Comparison of ENCODE assay signal across 8 mouse cellular contexts in genomic region chr6:86847816-86848215, GRCm38 (mm10). TPM values are rescaled to one million over a fixed set of nuclear protein-coding genes. Genes with fewer than 3 reads are reported as not detected.
DNase-seq lines count a peak whose midpoint lies in the region; ATAC-seq and TF ChIP-seq lines count a peak whose summit lies in the region.

No protein-coding gene starts in this region.

- H3K27me3 ChIP-seq in heart, embryonic 10.5 days (ENCODE audit: insufficient read depth, poor library complexity, severe bottlenecking) = no peaks in the 10 kb centered on the region
- H3K27me3 ChIP-seq in C2C12 (ENCODE audit: control insufficient read depth, insufficient read depth, insufficient read length) = no peaks in the 10 kb centered on the region
- no peaks in the 10 kb centered on the region for H3K27me3 ChIP-seq in forebrain, embryonic 15.5 days
- H3K27me3 ChIP-seq in liver, embryonic 12.5 days (replicated peaks) = no peaks in the 10 kb centered on the region

- peak overlapping the region; percentile 81 for H3K4me2 ChIP-seq in forebrain, embryonic 15.5 days (replicated peaks)
- H3K4me2 ChIP-seq in liver, embryonic 12.5 days = peak overlapping the region; percentile 89

- H3ac ChIP-seq in C2C12 (ENCODE audit: control insufficient read depth, insufficient read length, low read depth) = no peak overlapping the region

- peaks cover 34% of the 10 kb centered on the region for H3K79me2 ChIP-seq in C2C12 (ENCODE audit: control insufficient read depth, insufficient read depth)

- H3K36me3 ChIP-seq in heart, embryonic 10.5 days = no peaks in the 10 kb centered on the region
- no peaks in the 10 kb centered on the region for H3K36me3 ChIP-seq in C2C12 (ENCODE audit: control insufficient read depth, insufficient read depth)
- H3K36me3 ChIP-seq in forebrain, embryonic 15.5 days = no peaks in the 10 kb centered on the region
- no peaks in the 10 kb centered on the region for H3K36me3 ChIP-seq in liver, embryonic 12.5 days

- H3K9me3 ChIP-seq in heart, embryonic 10.5 days = no peaks in the 10 kb centered on the region
- H3K9me3 ChIP-seq in forebrain, embryonic 15.5 days = no peaks in the 10 kb centered on the region
- H3K9me3 ChIP-seq in liver, embryonic 12.5 days (replicated peaks) = no peaks in the 10 kb centered on the region

- peaks cover 17% of the 10 kb centered on the region for H3K79me3 ChIP-seq in C2C12 (ENCODE audit: low read depth)

- peak overlapping the region; percentile 94; the same call in 1 of the 2 replicates for H3K27ac ChIP-seq in heart, embryonic 10.5 days
- H3K27ac ChIP-seq in forebrain, embryonic 15.5 days (replicated peaks) = peak overlapping the region; percentile 98
- no peak overlapping the region for H3K27ac ChIP-seq in liver, embryonic 12.5 days

- peak overlapping the region; percentile 82 for H3K9ac ChIP-seq in forebrain, embryonic 15.5 days (replicated peaks)
- 0 out of 2 replicates have a peak overlapping the region, but pooled peaks have one; percentile 93 for H3K9ac ChIP-seq in liver, embryonic 12.5 days

- H3K4me3 ChIP-seq in heart, embryonic 10.5 days = peak overlapping the region; percentile 81
- peak overlapping the region; percentile 85 for H3K4me3 ChIP-seq in C2C12 (ENCODE audit: insufficient read depth, poor library complexity, severe bottlenecking)
- H3K4me3 ChIP-seq in forebrain, embryonic 15.5 days = peak overlapping the region; percentile 81
- H3K4me3 ChIP-seq in liver, embryonic 12.5 days = peak overlapping the region; percentile 91

- peaks cover 28% of the 10 kb centered on the region for H3K4me1 ChIP-seq in heart, embryonic 10.5 days
- peaks cover 37% of the 10 kb centered on the region for H3K4me1 ChIP-seq in forebrain, embryonic 15.5 days
- peaks cover 37% of the 10 kb centered on the region for H3K4me1 ChIP-seq in liver, embryonic 12.5 days

- DNase-seq in heart, embryonic 10.5 days (ENCODE audit: low spot score) = no peak
- no peak for DNase-seq in heart, adult 8-10 months (ENCODE audit: low spot score)
- no peak for DNase-seq in embryo, embryonic 11 days
- DNase-seq in c-Kit-positive CD71-positive TER-119-positive erythroid progenitor cells, embryonic 14.5 days (ENCODE audit: low spot score) = no peak
- no peak for DNase-seq in layer of hippocampus, postnatal 25 days (ENCODE audit: extremely low spot score in 1 of 2, low spot score in 1 of 2)

- no peak for TF ChIP-seq CTCF in C2C12 (IDR thresholded peaks at IDR 0.05; ENCODE audit: control insufficient read depth, insufficient read depth, insufficient read length)

- WGBS in heart, embryonic 10.5 days = 85% methylated on average over 8 of the region's 8 CpGs
- 93% methylated on average over 8 of the region's 8 CpGs for WGBS in forebrain, embryonic 15.5 days
- 82% methylated on average over 8 of the region's 8 CpGs for WGBS in liver, embryonic 12.5 days (ENCODE audit: insufficient replicate concordance)

- no peak for ATAC-seq in forebrain, embryonic 15.5 days (replicated peaks)
- no peak for ATAC-seq in liver, embryonic 12.5 days

TF ChIP-seq in C2C12, 6 proteins besides CTCF, POLR2A, EP300 and RAD21:
- no peak for TF ChIP-seq USF1 (IDR thresholded peaks at IDR 0.05; ENCODE audit: low read depth)
- no peak for TF ChIP-seq MAX (IDR thresholded peaks at IDR 0.05)
- no peak for TF ChIP-seq FOSL1 (IDR thresholded peaks at IDR 0.05; ENCODE audit: insufficient read depth, low read length, poor library complexity, severe bottlenecking)
- no peak for TF ChIP-seq MYOG (IDR thresholded peaks at IDR 0.05; ENCODE audit: control insufficient read depth, extremely low read depth, insufficient read length)
- TF ChIP-seq CEBPB (IDR thresholded peaks at IDR 0.05; ENCODE audit: low read depth) = no peak
- TF ChIP-seq MYOD1 (IDR thresholded peaks at IDR 0.05; ENCODE audit: control insufficient read depth, insufficient read length, low read depth) = no peak

RNA-seq across cellular contexts. Expression of gene Aak1, which starts 1.5 kb away (rescaled TPM):
- 19.4 and 24.3 TPM in 2 replicates for polyA plus RNA-seq in heart, embryonic 10.5 days (2016; fragmentation: Nextera tagmentation; extraction: Ambion mirVana)
- 10 to 100 TPM; 75.9 to 93.5 (median 92.3) TPM for total RNA-seq in heart, adult 8-10 months (2022)
- polyA plus RNA-seq in C2C12 (2012; fragmentation: generic; extraction: Trizol) = 12.8 TPM
- polyA plus RNA-seq in forebrain, embryonic 15.5 days (2015; fragmentation: Nextera tagmentation; extraction: Ambion mirVana) = 36.1 and 39.3 TPM in 2 replicates
- polyA plus RNA-seq in liver, embryonic 12.5 days (2016; fragmentation: Nextera tagmentation; extraction: Ambion mirVana) = 5.8 and 9.2 TPM in 2 replicates
- 100 to 1,000 TPM; 399 to 433 TPM for total RNA-seq in layer of hippocampus, postnatal 25 days (2021)

RNA-seq across cellular contexts. Expression of gene Anxa4, which starts 54.4 kb away (rescaled TPM):
- polyA plus RNA-seq in heart, embryonic 10.5 days (2016; fragmentation: Nextera tagmentation; extraction: Ambion mirVana) = 9.9 and 16.7 TPM in 2 replicates
- 10 to 100 TPM; 29.2 to 41.0 (median 37.3) TPM for total RNA-seq in heart, adult 8-10 months (2022)
- 93.0 TPM for polyA plus RNA-seq in C2C12 (2012; fragmentation: generic; extraction: Trizol)
- 5.8 and 5.9 TPM in 2 replicates for polyA plus RNA-seq in forebrain, embryonic 15.5 days (2015; fragmentation: Nextera tagmentation; extraction: Ambion mirVana)
- 27.0 and 27.9 TPM in 2 replicates for polyA plus RNA-seq in liver, embryonic 12.5 days (2016; fragmentation: Nextera tagmentation; extraction: Ambion mirVana)
- total RNA-seq in layer of hippocampus, postnatal 25 days (2021) = 1 to 10 TPM; 4.8 to 6.2 TPM
